8 mouse cellular contexts compared by ENCODE assay signal in genomic region chr17:73225996-73226395, GRCm38 (mm10).
DNase-seq lines count a peak whose midpoint lies in the region; ATAC-seq lines count a peak whose summit lies in the region.

No protein-coding gene starts in this region.

- peak overlapping the region; percentile 16; the same call in 1 of the 2 replicates for H3K27ac ChIP-seq in lung, embryonic 16.5 days (ENCODE audit: low read length)
- H3K27ac ChIP-seq in heart, embryonic 12.5 days (ENCODE audit: poor library complexity, severe bottlenecking), result peak overlapping the region; percentile 97
- H3K27ac ChIP-seq in neural tube, embryonic 14.5 days (ENCODE audit: low read depth, low read length), result peak overlapping the region; percentile 78

- H3K4me1 ChIP-seq in lung, embryonic 16.5 days (replicated peaks; ENCODE audit: control insufficient read depth, insufficient read depth, low read length), result peaks cover 14% of the 10 kb centered on the region
- H3K4me1 ChIP-seq in heart, embryonic 12.5 days (replicated peaks), result peaks cover 62% of the 10 kb centered on the region
- H3K4me1 ChIP-seq in neural tube, embryonic 14.5 days (ENCODE audit: control insufficient read depth, insufficient read depth, low read length), result peaks cover 10% of the 10 kb centered on the region

- no peaks in the 10 kb centered on the region for H3K36me3 ChIP-seq in lung, embryonic 16.5 days (ENCODE audit: control insufficient read depth, insufficient read depth, low read length)
- H3K36me3 ChIP-seq in heart, embryonic 12.5 days, result peaks cover 5% of the 10 kb centered on the region; the same call in 1 of the 2 replicates
- no peaks in the 10 kb centered on the region for H3K36me3 ChIP-seq in neural tube, embryonic 14.5 days (ENCODE audit: control insufficient read depth, insufficient read depth, low read length)

- 27% methylated on average over 5 of the region's 5 CpGs for whole genome bisulfite sequencing in lung, embryonic 16.5 days
- WGBS in heart, embryonic 12.5 days, result 4% methylated on average over 5 of the region's 5 CpGs
- 28% methylated on average over 5 of the region's 5 CpGs for WGBS in neural tube, embryonic 14.5 days

- no peak for DNase-seq in lung, postnatal 36 days
- peak; percentile 19 for DNase-seq in kidney, postnatal 14 days
- DNase-seq in urinary bladder, postnatal 10 days (ENCODE audit: low spot score), result no peak
- no peak for DNase-seq in T-cell, adult 2 months (ENCODE audit: low spot score)
- DNase-seq in urinary bladder, postnatal 4 days (ENCODE audit: low spot score in 2 of 2), result no peak

- H3K4me2 ChIP-seq in lung, embryonic 16.5 days (ENCODE audit: low read depth, low read length), result no peak overlapping the region
- no peak overlapping the region for H3K4me2 ChIP-seq in heart, embryonic 12.5 days
- no peak overlapping the region for H3K4me2 ChIP-seq in neural tube, embryonic 14.5 days (ENCODE audit: low read depth, low read length)

- H3K4me3 ChIP-seq in lung, embryonic 16.5 days (ENCODE audit: low read length), result no peak overlapping the region
- no peak overlapping the region for H3K4me3 ChIP-seq in heart, embryonic 12.5 days
- H3K4me3 ChIP-seq in neural tube, embryonic 14.5 days (ENCODE audit: low read depth, low read length), result no peak overlapping the region

- H3K27me3 ChIP-seq in lung, embryonic 16.5 days (ENCODE audit: control insufficient read depth, insufficient read depth, low read depth, low read length), result no peaks in the 10 kb centered on the region
- no peaks in the 10 kb centered on the region for H3K27me3 ChIP-seq in heart, embryonic 12.5 days (replicated peaks)
- H3K27me3 ChIP-seq in neural tube, embryonic 14.5 days (ENCODE audit: control insufficient read depth, insufficient read depth, low read length), result no peaks in the 10 kb centered on the region

- no peaks in the 10 kb centered on the region for H3K9me3 ChIP-seq in lung, embryonic 16.5 days (ENCODE audit: control insufficient read depth, low read length)
- H3K9me3 ChIP-seq in heart, embryonic 12.5 days (replicated peaks), result no peaks in the 10 kb centered on the region
- H3K9me3 ChIP-seq in neural tube, embryonic 14.5 days (ENCODE audit: control insufficient read depth, low read length), result no peaks in the 10 kb centered on the region

- H3K9ac ChIP-seq in lung, embryonic 16.5 days (ENCODE audit: low read length), result no peak overlapping the region
- H3K9ac ChIP-seq in heart, embryonic 12.5 days, result no peak overlapping the region
- peak overlapping the region; percentile 16; the same call in 1 of the 2 replicates for H3K9ac ChIP-seq in neural tube, embryonic 14.5 days (replicated peaks; ENCODE audit: low read depth, low read length)

- peak; percentile 41; the same call in 1 of the 2 replicates for ATAC-seq in lung, embryonic 16.5 days (ENCODE audit: low read depth)
- ATAC-seq in heart, embryonic 12.5 days (ENCODE audit: insufficient number of reproducible peaks, low FRiP score), result peak; percentile 89
- peak; percentile 57 for ATAC-seq in neural tube, embryonic 14.5 days (ENCODE audit: low read depth)

Comparison
In these comparisons a context has a peak if more than half of its experiments do, and no peak if none do; other contexts are left out.
1. H3K27ac ChIP-seq: peak in every context shown above with its lines; median percentile 97 in heart, embryonic 12.5 days; 78 in neural tube, embryonic 14.5 days; 16 in lung, embryonic 16.5 days.